Mouse (Mus musculus) testis, adult 2 months (tissue): Measurements from ENCODE around the gene Sec1.

Experiments
- CTCF ChIP-seq: fragments of 200-500 bp; IDR thresholded peaks from 2 replicates; pipeline ENCODE4 v1.5.1; 2012; ENCODE audit warnings: low read depth, mild to moderate bottlenecking, inconsistent platforms, low read length, moderate library complexity; ENCODE audit not compliant: control insufficient read depth, insufficient read depth, insufficient replicate concordance
- POLR2A ChIP-seq: fragments of 200-500 bp; IDR thresholded peaks from 2 replicates; pipeline ENCODE4 v1.6.1; 2012; ENCODE audit warnings: low read depth, mild to moderate bottlenecking, inconsistent platforms, low read length, moderate library complexity; ENCODE audit not compliant: control insufficient read depth

- TF ChIP-seq CTCF (peak; percentile 15; the same call in 1 of the 2 replicates), POLR2A (no peak)
These were observed 61.7 kb downstream of the Sec1 start for GRCm38 (mm10) chr7:45632499-45632898.
